Mouse (Mus musculus) adrenal gland, adult 2 months (tissue): ENCODE data around the gene Cpeb4. TPM values are rescaled to one million over a fixed set of nuclear protein-coding genes. Genes with fewer than 3 reads are reported as not detected.
"Not testable (repeated sequence)": the region's sequence is repeated elsewhere in the genome, so short reads cannot be mapped to it uniquely, and the experiment has no call there.

Experiments
- DNase-seq: peaks from one replicate; pipeline ENCODE4 v3.0.0; 2021
- polyA plus RNA-seq: library from polyadenylated mRNA; depleted of rRNA; stranded (reverse); fragments of >200 nt; gene quantifications from 2 replicates; pipeline ENCODE4 v1.2.3, GENCODE M21; 2012; rRNA removed
- total RNA-seq, 2 experiments: library from RNA; stranded (reverse); gene quantifications; 2 replicates each; pipeline ENCODE4 v1.2.3; 2021

The Cpeb4 gene
- total and polyA plus RNA-seq, 3 experiments: 12.3 to 200 (median 70.1) TPM

DNA sequence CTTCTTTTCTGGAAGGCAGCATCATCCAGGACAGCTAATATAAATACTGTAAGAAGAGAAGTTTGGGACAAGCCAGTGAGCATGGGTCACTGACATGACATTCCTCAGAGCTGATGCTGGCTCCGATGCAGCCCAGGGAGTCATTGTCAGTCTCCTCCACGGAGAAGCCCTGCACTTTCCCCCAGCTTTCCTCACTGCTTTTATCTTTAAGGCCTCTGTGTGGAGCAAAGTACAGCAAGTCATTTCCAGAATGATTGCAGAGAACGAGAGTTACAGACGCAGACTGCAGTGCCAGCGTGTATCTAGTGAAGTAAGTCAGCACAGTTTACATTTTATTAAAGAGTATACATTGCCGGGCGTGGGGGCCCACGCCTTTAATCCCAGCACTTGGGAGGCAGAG is 102.8 kb downstream of the Cpeb4 start:
- DNase-seq: no peak

GRCm38 (mm10) chr11:31975678-31976077 is 103.7 kb downstream of the Cpeb4 start:
- no peak for DNase-seq

- no peak for DNase-seq
Observed at GRCm38 (mm10) chr11:31976137-31976536, 104.1 kb downstream of the Cpeb4 start.

DNA sequence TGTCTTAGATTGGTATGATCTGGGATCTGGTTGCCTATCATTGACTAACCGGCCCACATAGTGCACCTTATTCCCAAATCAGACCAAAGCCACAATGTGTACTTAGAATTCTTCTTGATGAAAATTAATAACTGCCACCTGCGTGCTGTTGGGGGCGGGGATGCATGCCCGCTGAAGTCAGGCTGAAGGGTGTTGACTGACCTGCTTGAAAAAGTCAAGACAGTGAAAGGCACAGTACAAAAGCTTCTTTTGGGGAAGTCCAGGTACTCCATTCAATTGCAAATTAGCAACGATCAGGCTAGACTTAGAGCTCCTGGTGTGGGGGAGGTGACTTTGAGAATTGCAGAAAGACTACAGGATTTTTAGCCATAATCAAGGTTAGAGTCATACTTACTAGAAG is 108.1 kb downstream of the Cpeb4 start:
- not testable (repeated sequence) for DNase-seq

GRCm38 (mm10) chr11:31981830-31982229 is 109.8 kb downstream of the Cpeb4 start:
- no peak for DNase-seq

- not testable (repeated sequence) for DNase-seq
Observed at GRCm38 (mm10) chr11:31982247-31982943, 110.4 kb downstream of the Cpeb4 start.

DNA sequence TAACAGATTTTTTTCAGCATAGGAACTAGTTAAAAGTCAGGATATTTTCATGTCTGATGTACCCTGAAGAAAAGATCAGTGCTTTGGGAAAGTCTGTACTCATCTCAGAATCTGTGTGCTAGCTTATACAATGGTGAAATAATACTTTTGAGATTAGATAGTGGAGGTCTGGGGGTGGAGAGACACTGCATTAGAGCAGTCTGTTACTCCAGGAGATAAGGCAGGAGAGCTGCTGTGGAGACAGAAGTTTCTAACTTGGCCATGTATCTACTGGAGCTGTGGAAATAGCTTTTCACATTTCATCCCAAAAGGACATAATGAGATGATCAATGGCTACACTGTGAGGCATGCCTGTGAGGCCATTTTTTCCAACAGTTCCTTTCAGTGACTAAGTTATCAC is 111.2 kb downstream of the Cpeb4 start:
- DNase-seq: no peak

- no peak for DNase-seq
Observed at GRCm38 (mm10) chr11:31984786-31985185, 112.8 kb downstream of the Cpeb4 start.

Other genes starting within 250 kb of the Cpeb4 start
- 10 to 100 TPM; 53.6 to 63.5 TPM for gene Bod1, start 200.3 kb upstream of the Cpeb4 start, total RNA-seq
- gene Bod1, start 200.3 kb upstream of the Cpeb4 start, polyA plus RNA-seq: 29.4 and 125 TPM in 2 replicates
- gene 4930524B15Rik, start 93.4 kb downstream of the Cpeb4 start, total RNA-seq: not detected
- gene 4930524B15Rik, start 93.4 kb downstream of the Cpeb4 start, polyA plus RNA-seq: 0.11 TPM in 1 of 2 replicates, not detected in the other
- gene Nsg2, start 128.3 kb downstream of the Cpeb4 start, total RNA-seq: 10 to 100 TPM; 26.5 to 42.6 TPM
- 10.9 and 15.4 TPM in 2 replicates for gene Nsg2, start 128.3 kb downstream of the Cpeb4 start, polyA plus RNA-seq